Mouse (Mus musculus): Measurements from ENCODE around the gene Olfr90.

GRCm38 (mm10) chr17:37081659-37082058, 6.6 kb downstream of the Olfr90 start:
- TF ChIP-seq CTCF (IDR thresholded peaks at IDR 0.05; ENCODE audit: control insufficient read depth, insufficient read depth, insufficient replicate concordance, low read depth, low read length) (no peak), POLR2A (IDR thresholded peaks at IDR 0.05; ENCODE audit: control insufficient read depth, low read depth, low read length) (no peak)

All from testis, adult 2 months (tissue).